In genomic region chr13:23525901-23526300, GRCm38 (mm10) we compare ENCODE assay signal across 8 mouse cellular contexts. TPM values are rescaled to one million over a fixed set of nuclear protein-coding genes. Genes with fewer than 3 reads are reported as not detected.
DNase-seq lines count a peak whose midpoint lies in the region; ATAC-seq and TF ChIP-seq lines count a peak whose summit lies in the region.

No protein-coding gene starts in this region.

- H3K4me3 ChIP-seq in heart, embryonic 10.5 days = peak overlapping the region; percentile 59
- H3K4me3 ChIP-seq in C2C12 (ENCODE audit: insufficient read depth, poor library complexity, severe bottlenecking) = peak overlapping the region; percentile 8
- peak overlapping the region; percentile 31 for H3K4me3 ChIP-seq in forebrain, embryonic 11.5 days (ENCODE audit: low read depth, low read length)
- peak overlapping the region; percentile 54 for H3K4me3 ChIP-seq in liver, embryonic 13.5 days (replicated peaks)

- peaks cover 3% of the 10 kb centered on the region; the same call in 1 of the 2 replicates for H3K4me1 ChIP-seq in heart, embryonic 10.5 days
- H3K4me1 ChIP-seq in forebrain, embryonic 11.5 days (replicated peaks; ENCODE audit: control insufficient read depth, insufficient read depth, low read length) = 0 out of 2 replicates have a peak, but pooled peaks cover 2% of the 10 kb centered on the region
- peaks cover 63% of the 10 kb centered on the region for H3K4me1 ChIP-seq in liver, embryonic 13.5 days (replicated peaks)

- peak overlapping the region; percentile 45 for H3K4me2 ChIP-seq in forebrain, embryonic 11.5 days (ENCODE audit: low read depth, low read length, severe bottlenecking)
- H3K4me2 ChIP-seq in liver, embryonic 13.5 days = peak overlapping the region; percentile 69

- ATAC-seq in forebrain, embryonic 11.5 days (replicated peaks; ENCODE audit: low FRiP score) = no peak
- ATAC-seq in liver, embryonic 13.5 days (ENCODE audit: low read depth) = no peak; the same call in 1 of the 2 replicates

- no peaks in the 10 kb centered on the region for H3K79me2 ChIP-seq in C2C12 (ENCODE audit: control insufficient read depth, insufficient read depth)

- WGBS in heart, embryonic 10.5 days = under 1% methylated on average over 10 of the region's 10 CpGs
- 2% methylated on average over 10 of the region's 10 CpGs for WGBS in forebrain, embryonic 11.5 days
- 2% methylated on average over 10 of the region's 10 CpGs for WGBS in liver, embryonic 13.5 days (ENCODE audit: insufficient replicate concordance)

- no peaks in the 10 kb centered on the region for H3K9me3 ChIP-seq in heart, embryonic 10.5 days
- no peaks in the 10 kb centered on the region for H3K9me3 ChIP-seq in forebrain, embryonic 11.5 days (ENCODE audit: control insufficient read depth, low read length)
- no peaks in the 10 kb centered on the region for H3K9me3 ChIP-seq in liver, embryonic 13.5 days (replicated peaks)

- H3K36me3 ChIP-seq in heart, embryonic 10.5 days = no peaks in the 10 kb centered on the region
- H3K36me3 ChIP-seq in C2C12 (ENCODE audit: control insufficient read depth, insufficient read depth) = no peaks in the 10 kb centered on the region
- no peaks in the 10 kb centered on the region for H3K36me3 ChIP-seq in forebrain, embryonic 11.5 days (ENCODE audit: control insufficient read depth, insufficient read depth, low read length)
- no peaks in the 10 kb centered on the region for H3K36me3 ChIP-seq in liver, embryonic 13.5 days

- peak overlapping the region; percentile 37 for H3K9ac ChIP-seq in forebrain, embryonic 11.5 days (ENCODE audit: low read length)
- peak overlapping the region; percentile 57 for H3K9ac ChIP-seq in liver, embryonic 13.5 days

- H3ac ChIP-seq in C2C12 (ENCODE audit: control insufficient read depth, insufficient read length, low read depth) = no peak overlapping the region

- TF ChIP-seq CTCF in C2C12 (IDR thresholded peaks at IDR 0.05; ENCODE audit: control insufficient read depth, insufficient read depth, insufficient read length) = no peak

- no peaks in the 10 kb centered on the region for H3K27me3 ChIP-seq in heart, embryonic 10.5 days (ENCODE audit: insufficient read depth, poor library complexity, severe bottlenecking)
- no peaks in the 10 kb centered on the region for H3K27me3 ChIP-seq in C2C12 (ENCODE audit: control insufficient read depth, insufficient read depth, insufficient read length)
- no peaks in the 10 kb centered on the region for H3K27me3 ChIP-seq in forebrain, embryonic 11.5 days (ENCODE audit: control insufficient read depth, insufficient read depth, low read length)
- no peaks in the 10 kb centered on the region for H3K27me3 ChIP-seq in liver, embryonic 13.5 days

- DNase-seq in heart, embryonic 10.5 days (ENCODE audit: low spot score) = no peak
- DNase-seq in heart, adult 8-10 months (ENCODE audit: low spot score) = no peak
- peak; percentile 72 for DNase-seq in forebrain, embryonic 11.5 days (ENCODE audit: low spot score)
- no peak for DNase-seq in liver, embryonic 13.5 days
- DNase-seq in thymus, postnatal 0 days (ENCODE audit: low spot score) = no peak
- DNase-seq in frontal cortex, postnatal 14 days (ENCODE audit: low spot score in 2 of 2) = no peak
- no peak for DNase-seq in right cerebral cortex, postnatal 36 days (ENCODE audit: low spot score in 2 of 2)

- H3K27ac ChIP-seq in heart, embryonic 10.5 days = no peak overlapping the region
- H3K27ac ChIP-seq in forebrain, embryonic 11.5 days (ENCODE audit: low read depth, low read length) = no peak overlapping the region
- peak overlapping the region; percentile 40 for H3K27ac ChIP-seq in liver, embryonic 13.5 days

- H3K79me3 ChIP-seq in C2C12 (ENCODE audit: low read depth) = no peaks in the 10 kb centered on the region

TF ChIP-seq in C2C12, 6 proteins besides CTCF, POLR2A, EP300 and RAD21:
- TF ChIP-seq MAX (IDR thresholded peaks at IDR 0.05) (no peak), FOSL1 (IDR thresholded peaks at IDR 0.05; ENCODE audit: insufficient read depth, low read length, poor library complexity, severe bottlenecking) (no peak), USF1 (IDR thresholded peaks at IDR 0.05; ENCODE audit: low read depth) (no peak), MYOD1 (IDR thresholded peaks at IDR 0.05; ENCODE audit: control insufficient read depth, insufficient read length, low read depth) (no peak), CEBPB (IDR thresholded peaks at IDR 0.05; ENCODE audit: low read depth) (no peak), MYOG (IDR thresholded peaks at IDR 0.05; ENCODE audit: control insufficient read depth, extremely low read depth, insufficient read length) (no peak)
TF ChIP-seq in C2C12: peak in this region for 0.

RNA-seq across cellular contexts. Expression of gene Hist1h4h, which starts 4.9 kb away (rescaled TPM):
- 2.5 and 2.8 TPM in 2 replicates for polyA plus RNA-seq in heart, embryonic 10.5 days (2016; fragmentation: Nextera tagmentation; extraction: Ambion mirVana)
- total RNA-seq in heart, adult 8-10 months (2022) = 100 to 1,000 TPM; 231 to 254 (median 246) TPM
- polyA plus RNA-seq in C2C12 (2012; fragmentation: generic; extraction: Trizol) = 6.9 TPM
- 2.0 and 4.9 TPM in 2 replicates for polyA plus RNA-seq in forebrain, embryonic 11.5 days (2014; fragmentation: Nextera tagmentation; extraction: Ambion mirVana)
- 3.8 and 5.9 TPM in 2 replicates for polyA plus RNA-seq in liver, embryonic 13.5 days (2015; fragmentation: Nextera tagmentation; extraction: Ambion mirVana)
- 24.2 and 31.5 TPM in 2 replicates for polyA plus RNA-seq in thymus, postnatal 0 days (2015; fragmentation: Nextera tagmentation; extraction: Ambion mirVana)

RNA-seq across cellular contexts. Expression of gene Hist1h2af, which starts 7.8 kb away (rescaled TPM):
- 1.7 and 4.9 TPM in 2 replicates for polyA plus RNA-seq in heart, embryonic 10.5 days (2016; fragmentation: Nextera tagmentation; extraction: Ambion mirVana)
- total RNA-seq in heart, adult 8-10 months (2022) = 10 to 100 TPM in 1 of 4 experiments, 1 to 10 TPM in 3; 2.4 to 17.9 (median 5.5) TPM
- 98.1 TPM for polyA plus RNA-seq in C2C12 (2012; fragmentation: generic; extraction: Trizol)
- polyA plus RNA-seq in forebrain, embryonic 11.5 days (2014; fragmentation: Nextera tagmentation; extraction: Ambion mirVana) = 7.7 and 9.3 TPM in 2 replicates
- polyA plus RNA-seq in liver, embryonic 13.5 days (2015; fragmentation: Nextera tagmentation; extraction: Ambion mirVana) = 7.7 and 13.6 TPM in 2 replicates
- polyA plus RNA-seq in thymus, postnatal 0 days (2015; fragmentation: Nextera tagmentation; extraction: Ambion mirVana) = 32.3 and 49.5 TPM in 2 replicates

RNA-seq across cellular contexts. Expression of gene Hist1h3g, which starts 9.3 kb away (rescaled TPM):
- polyA plus RNA-seq in heart, embryonic 10.5 days (2016; fragmentation: Nextera tagmentation; extraction: Ambion mirVana) = 3.2 and 3.5 TPM in 2 replicates
- 1 to 10 TPM; 3.4 to 5.0 (median 3.8) TPM for total RNA-seq in heart, adult 8-10 months (2022)
- polyA plus RNA-seq in C2C12 (2012; fragmentation: generic; extraction: Trizol) = 5.5 TPM
- 5.2 and 5.7 TPM in 2 replicates for polyA plus RNA-seq in forebrain, embryonic 11.5 days (2014; fragmentation: Nextera tagmentation; extraction: Ambion mirVana)
- polyA plus RNA-seq in liver, embryonic 13.5 days (2015; fragmentation: Nextera tagmentation; extraction: Ambion mirVana) = 10.3 and 17.1 TPM in 2 replicates
- polyA plus RNA-seq in thymus, postnatal 0 days (2015; fragmentation: Nextera tagmentation; extraction: Ambion mirVana) = 27.6 and 43.7 TPM in 2 replicates

RNA-seq across cellular contexts. Expression of gene Hist1h2bh, which starts 17.3 kb away (rescaled TPM):
- polyA plus RNA-seq in heart, embryonic 10.5 days (2016; fragmentation: Nextera tagmentation; extraction: Ambion mirVana) = 0.22 and 0.73 TPM in 2 replicates
- total RNA-seq in heart, adult 8-10 months (2022) = 1 to 10 TPM in 2 of 4 experiments, under 1 TPM in 2; 0.91 to 1.3 (median 1.1) TPM
- polyA plus RNA-seq in C2C12 (2012; fragmentation: generic; extraction: Trizol) = 1.2 TPM
- polyA plus RNA-seq in forebrain, embryonic 11.5 days (2014; fragmentation: Nextera tagmentation; extraction: Ambion mirVana) = 0.85 and 1.2 TPM in 2 replicates
- 1.7 TPM in 2 replicates for polyA plus RNA-seq in liver, embryonic 13.5 days (2015; fragmentation: Nextera tagmentation; extraction: Ambion mirVana)
- 1.6 and 1.9 TPM in 2 replicates for polyA plus RNA-seq in thymus, postnatal 0 days (2015; fragmentation: Nextera tagmentation; extraction: Ambion mirVana)

RNA-seq across cellular contexts. Expression of gene Hist1h3f, which starts 18.0 kb away (rescaled TPM):
- 0.31 and 0.99 TPM in 2 replicates for polyA plus RNA-seq in heart, embryonic 10.5 days (2016; fragmentation: Nextera tagmentation; extraction: Ambion mirVana)
- total RNA-seq in heart, adult 8-10 months (2022) = 1 to 10 TPM; 4.6 to 6.3 (median 5.7) TPM
- polyA plus RNA-seq in C2C12 (2012; fragmentation: generic; extraction: Trizol) = 1.2 TPM
- polyA plus RNA-seq in forebrain, embryonic 11.5 days (2014; fragmentation: Nextera tagmentation; extraction: Ambion mirVana) = 0.92 and 1.4 TPM in 2 replicates
- 1.1 and 2.1 TPM in 2 replicates for polyA plus RNA-seq in liver, embryonic 13.5 days (2015; fragmentation: Nextera tagmentation; extraction: Ambion mirVana)
- polyA plus RNA-seq in thymus, postnatal 0 days (2015; fragmentation: Nextera tagmentation; extraction: Ambion mirVana) = 4.8 and 9.0 TPM in 2 replicates

Comparison
In these comparisons a context has a peak if more than half of its experiments do, and no peak if none do; other contexts are left out.
1. H3K4me3 ChIP-seq: peak in every context shown above with its lines; median percentile 59 in heart, embryonic 10.5 days; 54 in liver, embryonic 13.5 days; 31 in forebrain, embryonic 11.5 days; 8 in C2C12.